18 mouse cellular contexts compared by ENCODE assay signal in the genomic region with DNA sequence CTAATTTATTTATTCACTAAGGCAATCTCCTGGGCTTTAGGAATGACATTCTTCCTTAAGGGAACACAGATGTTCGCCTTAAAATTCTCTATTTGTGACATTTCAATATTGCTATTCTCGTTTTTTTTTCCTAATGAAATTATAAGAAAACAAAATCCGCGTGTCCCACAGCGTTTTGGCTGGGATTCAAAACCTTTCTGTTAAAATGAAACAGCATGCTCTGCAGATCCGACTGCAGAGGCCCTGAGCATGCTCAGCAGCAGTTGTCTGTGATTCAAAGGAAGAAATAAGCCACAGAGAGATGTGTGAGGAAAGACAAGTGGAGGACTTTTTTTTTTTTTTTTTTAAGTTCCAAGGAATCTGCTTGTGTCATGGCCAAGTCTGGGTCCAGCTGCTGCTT. TPM values are rescaled to one million over a fixed set of nuclear protein-coding genes. Genes with fewer than 3 reads are reported as not detected.
DNase-seq lines count a peak whose midpoint lies in the region; ATAC-seq and TF ChIP-seq lines count a peak whose summit lies in the region.
"Had no signal": no experiment of that assay in that cellular context is flagged by ENCODE, and none has a peak within 500 bp of the region (broad histone marks: within the 10 kb centered on the region; RNA-seq: fewer than 3 reads in every experiment).

No protein-coding gene starts in this region.

- intact Hi-C loops in left cerebral cortex, postnatal 4 days (cut with DNase I) = no loop called here

- H3K36me3 ChIP-seq in hindbrain, postnatal 0 days (ENCODE audit: insufficient read depth, low read length) = no peaks in the 10 kb centered on the region
- no peaks in the 10 kb centered on the region for H3K36me3 ChIP-seq in hindbrain, embryonic 10.5 days
- H3K36me3 ChIP-seq: hindbrain, embryonic 12.5 days; liver, embryonic 15.5 days; midbrain, embryonic 10.5 days had no signal

- no peak for ATAC-seq in hindbrain, postnatal 0 days
- ATAC-seq: activated CD4-positive, CD25-positive, alpha-beta regulatory T cell, adult 4 months; intestine, embryonic 16.5 days had no signal

- no peak overlapping the region for H3K4me3 ChIP-seq in hindbrain, postnatal 0 days (ENCODE audit: low read length)
- H3K4me3 ChIP-seq in hindbrain, embryonic 10.5 days = no peak overlapping the region
- H3K4me3 ChIP-seq: erythroblast, embryonic 14.5 days; hindbrain, embryonic 12.5 days; liver, embryonic 15.5 days; midbrain, embryonic 10.5 days had no signal

- no peak overlapping the region for H3K4me2 ChIP-seq in hindbrain, postnatal 0 days (ENCODE audit: low read depth, low read length)
- H3K4me2 ChIP-seq: hindbrain, embryonic 12.5 days; liver, embryonic 15.5 days had no signal

- H3K9me3 ChIP-seq in hindbrain, postnatal 0 days (ENCODE audit: low read length) = no peaks in the 10 kb centered on the region
- no peaks in the 10 kb centered on the region for H3K9me3 ChIP-seq in hindbrain, embryonic 10.5 days
- H3K9me3 ChIP-seq: hindbrain, embryonic 12.5 days; liver, embryonic 15.5 days; midbrain, embryonic 10.5 days had no signal

- H3K4me1 ChIP-seq in hindbrain, postnatal 0 days (ENCODE audit: insufficient read depth, low read length) = no peaks in the 10 kb centered on the region
- peaks cover 6% of the 10 kb centered on the region; the same call in 1 of the 2 replicates for H3K4me1 ChIP-seq in hindbrain, embryonic 10.5 days (replicated peaks)
- H3K4me1 ChIP-seq: hindbrain, embryonic 12.5 days; liver, embryonic 15.5 days; midbrain, embryonic 10.5 days had no signal

- 35% methylated on average over 6 of the region's 6 CpGs for WGBS in hindbrain, postnatal 0 days
- WGBS in hindbrain, embryonic 10.5 days = 76% methylated on average over 6 of the region's 6 CpGs

- TF ChIP-seq CTCF in hindbrain, postnatal 0 days (IDR thresholded peaks at IDR 0.05; ENCODE audit: low read depth) = no peak

- no peaks in the 10 kb centered on the region for H3K27me3 ChIP-seq in hindbrain, postnatal 0 days (ENCODE audit: insufficient read depth, low read length)
- H3K27me3 ChIP-seq in hindbrain, embryonic 10.5 days (ENCODE audit: insufficient read depth, poor library complexity, severe bottlenecking) = no peaks in the 10 kb centered on the region
- H3K27me3 ChIP-seq: hindbrain, embryonic 12.5 days; liver, embryonic 15.5 days had no signal

- peak; percentile 58 for DNase-seq in hindbrain, postnatal 0 days (ENCODE audit: low spot score)
- no peak for DNase-seq in hindbrain, embryonic 10.5 days (ENCODE audit: low spot score)
- DNase-seq in left cerebral cortex, postnatal 4 days = peak; percentile 9
- DNase-seq in left cerebral cortex, adult 18-20 months (ENCODE audit: low spot score in 2 of 2) = no peak
- peak; percentile 62 for DNase-seq in MN1 (ENCODE audit: low spot score)
- peak; percentile 19 for DNase-seq in adipocyte (ENCODE audit: low spot score)
- DNase-seq in embryo, embryonic 9.5 days (ENCODE audit: extremely low spot score) = no peak
- DNase-seq: adrenal gland, postnatal 36 days; cerebellum, adult 11 months; gastrocnemius, postnatal 25 days; thymus, postnatal 25 days had no signal

- H3K9ac ChIP-seq in hindbrain, postnatal 0 days (replicated peaks; ENCODE audit: low read length) = no peak overlapping the region
- H3K9ac ChIP-seq: hindbrain, embryonic 12.5 days; liver, embryonic 15.5 days had no signal

- no peak overlapping the region for H3K27ac ChIP-seq in hindbrain, postnatal 0 days
- H3K27ac ChIP-seq in hindbrain, embryonic 10.5 days = no peak overlapping the region
- H3K27ac ChIP-seq: hindbrain, embryonic 12.5 days; liver, embryonic 15.5 days; midbrain, embryonic 10.5 days; stomach, postnatal 0 days had no signal

RNA-seq across cellular contexts. Expression of a gene that starts 34.3 kb away (rescaled TPM):
- total RNA-seq in hindbrain, postnatal 0 days (2014; rRNA removed) = 95.3 and 109 TPM in 2 replicates
- 62.1 and 66.5 TPM in 2 replicates for polyA plus RNA-seq in hindbrain, postnatal 0 days (2015; fragmentation: Nextera tagmentation; extraction: Ambion mirVana)
- polyA plus RNA-seq in hindbrain, embryonic 10.5 days (2016; fragmentation: Nextera tagmentation; extraction: Ambion mirVana) = 83.4 and 93.6 TPM in 2 replicates
- 10 to 100 TPM; 81.5 to 85.3 TPM for total RNA-seq in left cerebral cortex, postnatal 4 days (2021)
- total RNA-seq in left cerebral cortex, adult 18-20 months (2021) = 10 to 100 TPM; 50.5 to 51.9 TPM

Comparison
In these comparisons a context has a peak if more than half of its experiments do, and no peak if none do; other contexts are left out.
1. DNase-seq: peak in hindbrain, postnatal 0 days (single experiment), left cerebral cortex, postnatal 4 days (single experiment), MN1 (single experiment) and adipocyte (single experiment); none in hindbrain, embryonic 10.5 days (single experiment), left cerebral cortex, adult 18-20 months (0 of 2) and embryo, embryonic 9.5 days (single experiment).